Mouse (Mus musculus) limb, embryonic 10.5 days (tissue): ENCODE results near the gene Echdc2. TPM values are rescaled to one million over a fixed set of nuclear protein-coding genes. Genes with fewer than 3 reads are reported as not detected.
A peak's percentile ranks its signal among the peaks of the same experiment; 100 is the strongest.
"Not testable (repeated sequence)": the region's sequence is repeated elsewhere in the genome, so short reads cannot be mapped to it uniquely, and the experiment has no call there.

Experiments
- DNase-seq: peaks from one replicate; pipeline ENCODE4 v3.0.0-alpha.2; 2017; ENCODE audit warnings: low spot score
- H3K27ac ChIP-seq: fragments of 300-500 bp; sonication (generic); 2 replicates; pipeline ENCODE4 v1.5.1; 2016; ENCODE audit warnings: mild to moderate bottlenecking
- H3K27me3 ChIP-seq: fragments of 300-500 bp; sonication (generic); 2 replicates; pipeline ENCODE4 v1.6.1; 2016; ENCODE audit warnings: low read depth, mild to moderate bottlenecking; ENCODE audit not compliant: poor library complexity, severe bottlenecking
- H3K36me3 ChIP-seq: fragments of 300-500 bp; sonication (generic); 2 replicates; pipeline ENCODE4 v1.6.1; 2016; ENCODE audit warnings: mild to moderate bottlenecking, moderate library complexity
- H3K4me1 ChIP-seq: fragments of 300-500 bp; sonication (generic); 2 replicates; pipeline ENCODE4 v1.6.1; 2016
- H3K4me3 ChIP-seq: fragments of 300-500 bp; sonication (generic); 2 replicates; pipeline ENCODE4 v1.5.1; 2016; ENCODE audit warnings: mild to moderate bottlenecking, moderate library complexity
- H3K9me3 ChIP-seq: fragments of 300-500 bp; sonication (generic); replicated peaks from 2 replicates; pipeline ENCODE4 v1.6.1; 2016; ENCODE audit warnings: mild to moderate bottlenecking
- WGBS: fragments of 180-500 bp; shearing (Covaris S2); methylation state at CpG from one replicate; pipeline ENCODE4 v1.1.7; 2016; 5-methylcytosine and 5-hydroxymethylcytosine counted together
- polyA plus RNA-seq: library from polyadenylated mRNA; unstranded; fragments of >200 nt; fragmentation: Nextera tagmentation; extraction: Ambion mirVana; gene quantifications from 2 replicates; pipeline ENCODE4 v1.2.1, GENCODE M21; 2016

The Echdc2 gene
- 31.2 and 32.9 TPM in 2 replicates for polyA plus RNA-seq

DNA sequence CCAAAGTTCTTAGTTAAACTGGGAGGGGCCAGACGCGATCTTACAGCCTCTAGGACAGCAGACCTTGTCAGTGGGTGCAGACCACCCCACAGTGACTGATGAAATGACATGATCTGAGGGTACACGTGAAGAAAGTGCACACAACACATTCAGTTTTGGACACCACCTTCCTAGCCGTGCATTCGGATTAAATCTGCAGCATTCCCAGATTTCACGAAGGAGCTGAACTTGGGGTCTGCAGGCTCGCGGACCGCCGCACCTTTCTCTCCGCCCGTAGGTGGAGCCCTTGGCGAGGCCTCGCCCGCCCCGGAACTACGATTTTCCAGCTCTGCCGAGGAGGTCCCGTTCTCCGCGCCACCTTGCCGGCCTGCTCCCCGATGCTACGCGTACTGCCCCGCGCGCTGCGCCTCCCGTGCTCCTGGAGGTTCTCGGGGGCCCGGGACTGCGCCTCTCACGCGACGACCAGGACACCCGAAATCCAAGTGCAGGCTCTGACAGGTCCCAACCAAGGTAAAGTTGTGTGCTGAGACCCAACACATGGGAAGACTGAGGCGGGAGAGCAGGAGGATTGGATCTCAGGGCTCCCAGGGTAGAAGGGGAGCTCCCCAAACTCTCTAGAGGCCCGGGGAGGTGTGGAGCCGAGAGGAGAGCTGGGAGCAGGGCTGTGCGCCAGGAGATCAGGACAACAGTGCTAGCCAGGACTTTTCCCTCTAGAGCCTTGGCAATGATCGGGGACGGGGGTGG is at the start of gene Echdc2:
Gene Echdc2 (plus strand): TSS at position 286 of the 744 bp plus-strand sequence.
- peak; percentile 77 for DNase-seq
- peak within 1 kb of the TSS; percentile 65 for H3K4me3 ChIP-seq
- H3K36me3 ChIP-seq = peaks cover 5% of the 10 kb centered on the region
- H3K27me3 ChIP-seq = peaks cover 19% of the 10 kb centered on the region
- H3K9me3 ChIP-seq = no peaks in the 10 kb centered on the region
- H3K4me1 ChIP-seq = peaks cover 9% of the 10 kb centered on the region
- WGBS = 2% methylated on average over 43 of the region's 43 CpGs
- peak within 1 kb of the TSS; percentile 77 for H3K27ac ChIP-seq

DNA sequence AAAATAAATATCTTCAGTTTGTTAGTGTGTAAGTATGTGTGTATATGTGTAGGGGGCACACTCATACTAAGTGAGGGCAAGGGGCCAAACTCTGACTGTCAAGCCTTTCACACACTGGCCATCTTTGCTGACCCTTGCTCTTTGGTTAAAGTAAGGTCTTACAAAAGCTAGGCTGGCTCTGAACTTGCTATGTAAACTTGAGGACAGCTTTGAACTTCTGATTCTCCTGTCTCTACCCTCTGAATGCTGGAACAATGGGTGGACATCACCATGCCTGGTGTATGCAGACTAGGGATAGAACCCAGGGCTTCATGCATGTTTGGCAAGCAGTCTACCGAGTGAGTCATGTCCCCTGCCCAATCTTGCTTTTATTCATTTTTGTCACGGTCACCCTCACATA is 48.8 kb upstream of the Echdc2 start:
- no peaks in the 10 kb centered on the region for H3K9me3 ChIP-seq
- DNase-seq = no peak
- H3K27me3 ChIP-seq = no peaks in the 10 kb centered on the region
- no peaks in the 10 kb centered on the region for H3K36me3 ChIP-seq
- WGBS = 95% methylated on average over 2 of the region's 2 CpGs
- no peak overlapping the region for H3K4me3 ChIP-seq
- no peaks in the 10 kb centered on the region for H3K4me1 ChIP-seq
- H3K27ac ChIP-seq = no peak overlapping the region

GRCm38 (mm10) chr4:108117488-108117887 is 47.7 kb upstream of the Echdc2 start:
- no peaks in the 10 kb centered on the region for H3K36me3 ChIP-seq
- H3K4me1 ChIP-seq = no peaks in the 10 kb centered on the region
- 93% methylated on average over 8 of the region's 8 CpGs for WGBS
- no peaks in the 10 kb centered on the region for H3K27me3 ChIP-seq
- DNase-seq = no peak
- no peak overlapping the region for H3K27ac ChIP-seq
- no peaks in the 10 kb centered on the region for H3K9me3 ChIP-seq
- H3K4me3 ChIP-seq = no peak overlapping the region

DNA sequence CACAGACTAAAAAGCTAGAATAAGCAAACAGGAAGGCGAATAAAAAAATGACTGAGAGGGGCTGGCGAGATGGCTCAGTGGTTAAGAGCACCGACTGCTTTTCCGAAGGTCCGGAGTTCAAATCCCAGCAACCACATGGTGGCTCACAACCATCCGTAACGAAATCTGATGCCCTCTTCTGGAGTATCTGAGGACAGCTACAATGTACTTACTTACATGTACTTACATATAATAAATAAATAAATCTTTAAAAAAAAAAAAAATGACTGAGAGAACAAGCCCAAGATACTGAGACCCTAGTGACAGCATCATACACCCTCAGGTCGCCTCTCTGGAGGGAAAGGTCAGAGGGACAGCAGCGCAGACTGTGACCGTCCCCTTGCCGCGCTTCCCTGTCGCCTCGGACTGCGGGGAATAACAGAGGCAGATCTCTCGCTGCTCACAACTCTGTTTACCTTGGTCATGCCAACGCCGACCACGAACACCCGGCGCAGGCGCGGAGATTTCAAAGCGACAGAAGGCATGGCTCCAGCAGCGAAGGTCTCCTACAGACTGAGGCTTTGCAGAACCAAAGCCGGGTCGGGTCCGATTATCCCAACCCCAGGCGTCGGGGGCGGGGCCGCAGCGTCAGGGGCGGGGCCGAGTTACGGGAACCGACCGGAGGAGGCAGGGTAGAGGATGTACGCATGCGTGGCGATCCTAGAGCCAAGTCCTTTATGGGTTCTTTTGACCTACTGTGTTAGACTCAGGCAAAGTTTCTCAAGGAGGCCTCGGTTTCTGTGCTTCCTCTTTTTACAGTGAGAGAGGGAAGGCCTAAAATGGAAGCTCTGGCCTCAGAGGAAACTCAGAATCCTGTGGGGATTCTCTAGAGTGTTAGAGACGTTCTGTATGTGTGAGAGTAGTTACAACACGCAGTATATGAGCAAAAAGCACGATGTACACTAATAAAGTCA is 47.0 kb upstream of the Echdc2 start:
- no peaks in the 10 kb centered on the region for H3K4me1 ChIP-seq
- no peaks in the 10 kb centered on the region for H3K9me3 ChIP-seq
- DNase-seq = peak; percentile 95
- H3K4me3 ChIP-seq = peak overlapping the region; percentile 65
- H3K27me3 ChIP-seq = no peaks in the 10 kb centered on the region
- H3K36me3 ChIP-seq = no peaks in the 10 kb centered on the region
- 14% methylated on average over 45 of the region's 45 CpGs for WGBS
- H3K27ac ChIP-seq = peak overlapping the region; percentile 81

GRCm38 (mm10) chr4:108124104-108124503 is 41.1 kb upstream of the Echdc2 start:
- Histone ChIP-seq H3K9me3 (no peaks in the 10 kb centered on the region; the same call in 1 of the 2 replicates), H3K36me3 (no peaks in the 10 kb centered on the region), H3K4me3 (no peak overlapping the region), H3K27ac (no peak overlapping the region), H3K27me3 (no peaks in the 10 kb centered on the region), H3K4me1 (peaks cover 8% of the 10 kb centered on the region)
- DNase-seq = no peak
- 89% methylated on average over 1 of the region's 1 CpGs for WGBS

DNA sequence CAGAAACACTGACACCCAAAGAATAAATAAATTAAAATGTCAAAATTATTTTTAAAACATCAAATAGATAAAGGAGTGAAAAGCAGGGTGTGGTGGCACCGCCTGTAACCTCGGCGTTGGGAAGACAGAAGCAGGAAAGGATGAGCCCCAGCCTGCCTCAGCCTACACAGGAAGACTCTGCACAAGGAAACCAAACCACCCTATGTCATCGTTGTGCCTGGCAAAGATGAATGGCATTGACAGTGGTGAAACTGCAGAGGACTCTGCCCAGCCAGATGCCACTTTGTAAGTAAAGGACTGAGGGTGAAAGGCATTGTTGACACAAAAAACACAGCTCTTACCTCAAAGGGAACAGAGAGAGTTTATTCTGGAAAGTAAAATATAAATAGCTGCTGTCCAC is 39.0 kb upstream of the Echdc2 start:
- Histone ChIP-seq H3K27ac (no peak overlapping the region), H3K4me1 (peaks cover 8% of the 10 kb centered on the region), H3K36me3 (no peaks in the 10 kb centered on the region), H3K4me3 (no peak overlapping the region), H3K9me3 (no peaks in the 10 kb centered on the region; the same call in 1 of the 2 replicates), H3K27me3 (no peaks in the 10 kb centered on the region)
- no peak for DNase-seq
- 84% methylated on average over 4 of the region's 4 CpGs for WGBS

DNA sequence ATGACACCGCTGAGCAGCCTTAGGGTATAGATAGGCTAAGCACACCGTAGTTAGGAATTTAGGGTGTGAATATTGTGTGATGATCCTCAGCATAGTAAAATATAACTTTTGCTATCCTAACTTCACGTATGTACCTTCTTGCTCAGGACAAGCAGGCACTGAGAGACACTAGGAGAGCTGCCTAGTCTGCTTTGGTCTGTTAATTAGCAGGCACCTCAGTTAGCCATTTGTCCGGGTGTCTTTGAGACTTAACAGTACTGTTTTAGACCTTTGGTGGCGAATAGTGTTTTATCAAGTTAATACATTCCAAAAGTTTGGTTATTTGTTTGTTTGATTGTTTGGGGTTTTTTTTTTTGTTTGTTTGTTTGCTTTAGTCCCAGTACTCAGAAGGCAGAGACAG is 37.7 kb upstream of the Echdc2 start:
- Histone ChIP-seq H3K9me3 (no peaks in the 10 kb centered on the region; the same call in 1 of the 2 replicates), H3K27me3 (no peaks in the 10 kb centered on the region), H3K36me3 (no peaks in the 10 kb centered on the region), H3K27ac (no peak overlapping the region), H3K4me1 (peaks cover 8% of the 10 kb centered on the region), H3K4me3 (no peak overlapping the region)
- no peak for DNase-seq
- 90% methylated on average over 5 of the region's 5 CpGs for WGBS

GRCm38 (mm10) chr4:108128339-108128738 is 36.9 kb upstream of the Echdc2 start:
- Histone ChIP-seq H3K4me1 (peaks cover 8% of the 10 kb centered on the region), H3K27ac (no peak overlapping the region), H3K4me3 (no peak overlapping the region), H3K9me3 (no peaks in the 10 kb centered on the region; the same call in 1 of the 2 replicates), H3K27me3 (no peaks in the 10 kb centered on the region), H3K36me3 (no peaks in the 10 kb centered on the region)
- DNase-seq = no peak
- WGBS = 90% methylated on average over 2 of the region's 2 CpGs

GRCm38 (mm10) chr4:108130452-108130851 is 34.8 kb upstream of the Echdc2 start:
- Histone ChIP-seq H3K4me3 (no peak overlapping the region), H3K9me3 (no peaks in the 10 kb centered on the region; the same call in 1 of the 2 replicates), H3K27ac (no peak overlapping the region), H3K4me1 (peaks cover 8% of the 10 kb centered on the region), H3K36me3 (no peaks in the 10 kb centered on the region), H3K27me3 (no peaks in the 10 kb centered on the region)
- 85% methylated on average over 3 of the region's 3 CpGs for WGBS
- DNase-seq = no peak

- Histone ChIP-seq H3K4me3 (no peak overlapping the region), H3K27ac (no peak overlapping the region), H3K4me1 (no peaks in the 10 kb centered on the region), H3K9me3 (no peaks in the 10 kb centered on the region), H3K27me3 (no peaks in the 10 kb centered on the region), H3K36me3 (no peaks in the 10 kb centered on the region)
- WGBS = 92% methylated on average over 5 of the region's 5 CpGs
- no peak for DNase-seq
These were observed 28.3 kb upstream of the Echdc2 start for GRCm38 (mm10) chr4:108136938-108137337.

DNA sequence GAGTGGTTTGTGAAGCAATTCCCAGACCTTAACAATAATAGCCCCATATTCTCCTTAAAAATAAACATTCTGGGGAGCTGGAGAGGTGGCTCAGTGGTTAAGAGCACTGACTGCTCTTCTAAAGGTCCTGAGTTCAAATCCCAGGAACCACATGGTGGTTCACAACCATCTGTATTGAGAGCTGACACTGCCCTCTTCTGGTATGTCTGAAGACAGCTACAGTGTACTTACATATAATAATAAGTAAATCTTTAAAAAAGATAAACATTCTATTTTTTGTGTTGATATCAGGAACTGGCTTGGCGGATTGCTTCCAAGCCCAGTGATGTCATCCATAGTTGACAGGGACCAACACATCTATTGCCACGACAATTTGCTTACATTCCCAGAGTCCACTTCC is 22.1 kb upstream of the Echdc2 start:
- not testable (repeated sequence) for H3K36me3 ChIP-seq, H3K4me1 ChIP-seq, H3K4me3 ChIP-seq, DNase-seq, H3K27me3 ChIP-seq, H3K9me3 ChIP-seq, H3K27ac ChIP-seq
- WGBS = 77% methylated on average over 2 of the region's 2 CpGs

GRCm38 (mm10) chr4:108143778-108144177 is 21.5 kb upstream of the Echdc2 start:
- no peak for DNase-seq
- no peaks in the 10 kb centered on the region for H3K27me3 ChIP-seq
- H3K4me1 ChIP-seq = no peaks in the 10 kb centered on the region
- H3K27ac ChIP-seq = no peak overlapping the region
- no peak overlapping the region for H3K4me3 ChIP-seq
- H3K9me3 ChIP-seq = no peaks in the 10 kb centered on the region
- no peaks in the 10 kb centered on the region for H3K36me3 ChIP-seq

- Histone ChIP-seq H3K36me3 (no peaks in the 10 kb centered on the region), H3K4me3 (no peak within 1 kb of the TSS), H3K4me1 (no peaks in the 10 kb centered on the region), H3K27me3 (no peaks in the 10 kb centered on the region), H3K27ac (no peak within 1 kb of the TSS), H3K9me3 (no peaks in the 10 kb centered on the region)
- WGBS = 94% methylated on average over 1 of the region's 1 CpGs
- DNase-seq = no peak
These were observed 20.4 kb upstream of the Echdc2 start, which contains the start of gene Scp2 for GRCm38 (mm10) chr4:108144880-108145279. Gene Scp2 (minus strand): TSS chr4:108144998.
